Mouse (Mus musculus) forebrain, embryonic 11.5 days (tissue): ENCODE results near the gene Rdh7. TPM values are rescaled to one million over a fixed set of nuclear protein-coding genes. Genes with fewer than 3 reads are reported as not detected.
"Not testable (repeated sequence)": the region's sequence is repeated elsewhere in the genome, so short reads cannot be mapped to it uniquely, and the experiment has no call there.

Experiments used
- ATAC-seq: fragments of 200-750 bp; cut with Nextera tagmentation; replicated peaks from 2 replicates; pipeline ENCODE4 v1.8.0; 2017; ENCODE audit warnings: moderate TSS enrichment; ENCODE audit not compliant: low FRiP score
- DNase-seq: peaks from one replicate; pipeline ENCODE4 v3.0.0-alpha.2; 2017; ENCODE audit warnings: low spot score
- H3K27ac ChIP-seq: fragments of 300-500 bp; sonication (generic); 2 replicates; pipeline ENCODE4 v1.5.1; 2014; ENCODE audit warnings: low read depth, low read length
- H3K27me3 ChIP-seq: fragments of 300-500 bp; sonication (generic); 2 replicates; pipeline ENCODE4 v1.6.1; 2014; ENCODE audit warnings: mild to moderate bottlenecking, low read length, mixed read lengths; ENCODE audit not compliant: control insufficient read depth, insufficient read depth
- H3K36me3 ChIP-seq: fragments of 300-500 bp; sonication (generic); 2 replicates; pipeline ENCODE4 v1.6.1; 2014; ENCODE audit warnings: mild to moderate bottlenecking, low read length, moderate library complexity, mixed read lengths; ENCODE audit not compliant: control insufficient read depth, insufficient read depth
- H3K4me1 ChIP-seq: fragments of 300-500 bp; sonication (generic); replicated peaks from 2 replicates; pipeline ENCODE4 v1.6.1; 2014; ENCODE audit warnings: low read length, mixed read lengths; ENCODE audit not compliant: control insufficient read depth, insufficient read depth
- H3K4me2 ChIP-seq: fragments of 300-500 bp; sonication (generic); 2 replicates; pipeline ENCODE4 v1.6.1; 2014; ENCODE audit warnings: low read depth, mild to moderate bottlenecking, low read length, moderate library complexity, mixed read lengths; ENCODE audit not compliant: severe bottlenecking
- H3K4me3 ChIP-seq: fragments of 300-500 bp; sonication (generic); 2 replicates; pipeline ENCODE4 v1.5.1; 2014; ENCODE audit warnings: low read depth, low read length
- H3K9ac ChIP-seq: fragments of 300-500 bp; sonication (generic); 2 replicates; pipeline ENCODE4 v1.6.1; 2014; ENCODE audit warnings: low read length
- H3K9me3 ChIP-seq: fragments of 300-500 bp; sonication (generic); 2 replicates; pipeline ENCODE4 v1.6.1; 2016; ENCODE audit warnings: low read length, mixed read lengths; ENCODE audit not compliant: control insufficient read depth
- WGBS: fragments of 180-500 bp; shearing (Covaris S2); extraction: QIAGEN DNeasy Blood & Tissue Kit; methylation state at CpG from one replicate; pipeline ENCODE4 v1.1.7; 2014; 5-methylcytosine and 5-hydroxymethylcytosine counted together
- polyA plus RNA-seq: library from polyadenylated mRNA; unstranded; fragments of >200 nt; fragmentation: Nextera tagmentation; extraction: Ambion mirVana; gene quantifications from 2 replicates; pipeline ENCODE4 v1.2.1, GENCODE M21; 2014

Gene Rdh7
- polyA plus RNA-seq, 1 experiment from 2014 or later, result not detected

- not testable (repeated sequence) for H3K4me3 ChIP-seq, H3K4me1 ChIP-seq, H3K27ac ChIP-seq, H3K36me3 ChIP-seq, DNase-seq, H3K27me3 ChIP-seq, H3K4me2 ChIP-seq, H3K9ac ChIP-seq, H3K9me3 ChIP-seq, ATAC-seq
- 95% methylated on average over 5 of the region's 5 CpGs for WGBS
Measured at GRCm38 (mm10) chr10:127845945-127846344, 42.7 kb downstream of the Rdh7 start.

GRCm38 (mm10) chr10:127840776-127841175, 47.8 kb downstream of the Rdh7 start:
- H3K27ac ChIP-seq, result no peak overlapping the region
- no peaks in the 10 kb centered on the region for H3K9me3 ChIP-seq
- DNase-seq (no peak), ATAC-seq (no peak)
- no peaks in the 10 kb centered on the region for H3K36me3 ChIP-seq
- 76% methylated on average over 2 of the region's 2 CpGs for WGBS
- H3K9ac ChIP-seq, result no peak overlapping the region
- H3K4me3 ChIP-seq, result no peak overlapping the region
- no peak overlapping the region for H3K4me2 ChIP-seq
- H3K4me1 ChIP-seq, result no peaks in the 10 kb centered on the region
- no peaks in the 10 kb centered on the region for H3K27me3 ChIP-seq

- Histone ChIP-seq H3K27ac (no peak overlapping the region), H3K36me3 (no peaks in the 10 kb centered on the region), H3K9ac (no peak overlapping the region), H3K4me1 (no peaks in the 10 kb centered on the region), H3K4me2 (no peak overlapping the region), H3K27me3 (no peaks in the 10 kb centered on the region), H3K9me3 (no peaks in the 10 kb centered on the region), H3K4me3 (no peak overlapping the region)
- WGBS, result 87% methylated on average over 2 of the region's 2 CpGs
- ATAC-seq, result no peak
- DNase-seq, result no peak
Measured at GRCm38 (mm10) chr10:127838539-127838938, 50.1 kb downstream of the Rdh7 start.

DNA sequence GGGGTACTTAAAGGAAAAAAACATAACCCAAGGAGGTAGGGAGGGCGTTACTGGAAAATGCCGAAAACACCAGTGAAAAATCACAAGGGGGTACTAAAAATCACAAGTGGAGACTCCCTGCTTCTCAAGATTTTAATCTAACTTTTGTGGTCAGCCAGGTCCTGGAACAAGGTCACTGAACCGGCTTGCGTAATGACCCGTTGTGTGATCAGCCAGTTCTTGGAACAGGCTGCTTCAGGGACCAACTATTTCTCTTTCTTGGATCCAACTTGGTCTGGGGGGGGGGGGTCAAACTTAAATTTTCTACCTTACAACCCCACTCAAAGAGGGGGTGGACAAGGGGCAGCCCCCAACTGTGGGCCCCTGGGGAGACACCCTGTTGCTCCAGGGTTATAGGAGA, 50.8 kb downstream of the Rdh7 start:
- not testable (repeated sequence) for H3K9ac ChIP-seq, H3K27me3 ChIP-seq, H3K4me3 ChIP-seq, ATAC-seq, H3K4me2 ChIP-seq, H3K4me1 ChIP-seq, H3K9me3 ChIP-seq, H3K27ac ChIP-seq, DNase-seq, H3K36me3 ChIP-seq
- 92% methylated on average over 5 of the region's 5 CpGs for WGBS

GRCm38 (mm10) chr10:127835292-127835691, 53.3 kb downstream of the Rdh7 start:
- ATAC-seq (no peak), DNase-seq (no peak)
- Histone ChIP-seq H3K4me1 (no peaks in the 10 kb centered on the region), H3K4me3 (no peak overlapping the region), H3K9me3 (no peaks in the 10 kb centered on the region), H3K36me3 (no peaks in the 10 kb centered on the region), H3K27ac (no peak overlapping the region), H3K27me3 (no peaks in the 10 kb centered on the region), H3K4me2 (no peak overlapping the region), H3K9ac (no peak overlapping the region)
- 85% methylated on average over 5 of the region's 5 CpGs for WGBS

- 93% methylated on average over 1 of the region's 1 CpGs for WGBS
- not testable (repeated sequence) for H3K9me3 ChIP-seq, H3K36me3 ChIP-seq, H3K27me3 ChIP-seq, DNase-seq, H3K27ac ChIP-seq, H3K9ac ChIP-seq, H3K4me1 ChIP-seq, H3K4me3 ChIP-seq, ATAC-seq, H3K4me2 ChIP-seq
Measured at GRCm38 (mm10) chr10:127834186-127834585, 54.4 kb downstream of the Rdh7 start.

Other genes with a start within 250 kb of the Rdh7 start
- 6.8 and 7.8 TPM in 2 replicates for gene Stat6, start 245.8 kb downstream of the Rdh7 start, polyA plus RNA-seq
- 12.0 and 12.2 TPM in 2 replicates for gene Nemp1, start 221.9 kb downstream of the Rdh7 start, polyA plus RNA-seq
- gene Nab2, start 220.2 kb downstream of the Rdh7 start, polyA plus RNA-seq, result 4.9 and 5.5 TPM in 2 replicates
- 0.40 and 0.51 TPM in 2 replicates for gene Myo1a, start 183.6 kb downstream of the Rdh7 start, polyA plus RNA-seq
- gene Tac2, start 164.3 kb downstream of the Rdh7 start, polyA plus RNA-seq, result not detected in 2 replicates
- 7.3 and 7.6 TPM in 2 replicates for gene Zbtb39, start 149.3 kb downstream of the Rdh7 start, polyA plus RNA-seq
- 0.43 and 0.45 TPM in 2 replicates for gene Gpr182, start 137.1 kb downstream of the Rdh7 start, polyA plus RNA-seq
- not detected in 2 replicates for gene Rdh1, start 129.1 kb downstream of the Rdh7 start, polyA plus RNA-seq
- gene Rdh16f1, start 129.0 kb downstream of the Rdh7 start, polyA plus RNA-seq, result not detected in 2 replicates
- gene Rdh9, start 112.4 kb downstream of the Rdh7 start, polyA plus RNA-seq, result 0.13 TPM in 1 of 2 replicates, not detected in the other
- gene Rdh16, start 87.7 kb downstream of the Rdh7 start, polyA plus RNA-seq, result not detected in 2 replicates
- not detected in 2 replicates for gene Rdh19, start 38.9 kb downstream of the Rdh7 start, polyA plus RNA-seq
- gene Rdh16f2, start 22.3 kb downstream of the Rdh7 start, polyA plus RNA-seq, result not detected in 2 replicates
- gene Sdr9c7, start 9.7 kb upstream of the Rdh7 start, polyA plus RNA-seq, result not detected in 2 replicates
- gene Hsd17b6, start 118.8 kb upstream of the Rdh7 start, polyA plus RNA-seq, result not detected in 2 replicates
- gene Prim1, start 126.4 kb upstream of the Rdh7 start, polyA plus RNA-seq, result 124 and 127 TPM in 2 replicates
- gene Naca, start 146.8 kb upstream of the Rdh7 start, polyA plus RNA-seq, result 855 and 939 TPM in 2 replicates
- 638 and 692 TPM in 2 replicates for gene Ptges3, start 170.1 kb upstream of the Rdh7 start, polyA plus RNA-seq
- 2,200 and 2,324 TPM in 2 replicates for gene Atp5b, start 194.5 kb upstream of the Rdh7 start, polyA plus RNA-seq
- gene Baz2a, start 202.8 kb upstream of the Rdh7 start, polyA plus RNA-seq, result 20.9 and 21.9 TPM in 2 replicates